Mouse (Mus musculus) layer of hippocampus, adult 9-10 months (tissue): ENCODE data around the gene Kyat3.
"Not testable (repeated sequence)": the region's sequence is repeated elsewhere in the genome, so short reads cannot be mapped to it uniquely, and the experiment has no call there.

Source experiments
- DNase-seq: peaks from one replicate; pipeline ENCODE4 v3.0.0; 2022; ENCODE audit warnings: low spot score

The Kyat3 gene

GRCm38 (mm10) chr3:142700442-142701322, at the start of gene Kyat3:
Kyat3 (plus strand) TSS chr3:142701051.
- peak; percentile 80 for DNase-seq

GRCm38 (mm10) chr3:142664723-142665122, 36.1 kb upstream of the Kyat3 start:
- no peak for DNase-seq

GRCm38 (mm10) chr3:142674607-142675006, 26.2 kb upstream of the Kyat3 start:
- DNase-seq, result no peak

GRCm38 (mm10) chr3:142687939-142688338, 12.9 kb upstream of the Kyat3 start:
- DNase-seq, result no peak

GRCm38 (mm10) chr3:142688353-142688752, 12.5 kb upstream of the Kyat3 start:
- DNase-seq, result no peak

GRCm38 (mm10) chr3:142696517-142696916, 4.3 kb upstream of the Kyat3 start:
- DNase-seq, result no peak

- no peak for DNase-seq
These were observed 647 bp downstream of the Kyat3 start for GRCm38 (mm10) chr3:142701407-142701989.

GRCm38 (mm10) chr3:142706581-142707444, 6.0 kb downstream of the Kyat3 start:
- DNase-seq, result no peak

GRCm38 (mm10) chr3:142708181-142708848, 7.5 kb downstream of the Kyat3 start:
- DNase-seq, result not testable (repeated sequence)

GRCm38 (mm10) chr3:142708849-142709419, 8.1 kb downstream of the Kyat3 start:
- peak; percentile 83 for DNase-seq

- DNase-seq, result peak; percentile 38
These were observed 9.6 kb downstream of the Kyat3 start for GRCm38 (mm10) chr3:142710360-142711007.

GRCm38 (mm10) chr3:142711372-142711771, 10.5 kb downstream of the Kyat3 start:
- no peak for DNase-seq

GRCm38 (mm10) chr3:142712401-142713040, 11.7 kb downstream of the Kyat3 start:
- not testable (repeated sequence) for DNase-seq

GRCm38 (mm10) chr3:142725481-142725880, 24.6 kb downstream of the Kyat3 start:
- DNase-seq, result no peak

GRCm38 (mm10) chr3:142725969-142726672, 25.3 kb downstream of the Kyat3 start:
- DNase-seq, result no peak

- no peak for DNase-seq
These were observed 33.4 kb downstream of the Kyat3 start for GRCm38 (mm10) chr3:142734291-142734690.

- DNase-seq, result no peak
These were observed 40.0 kb downstream of the Kyat3 start for GRCm38 (mm10) chr3:142740896-142741295.

- no peak for DNase-seq
These were observed 43.4 kb downstream of the Kyat3 start for GRCm38 (mm10) chr3:142743973-142744898.

GRCm38 (mm10) chr3:142745076-142745475, 44.2 kb downstream of the Kyat3 start:
- no peak for DNase-seq
